Mouse (Mus musculus) thymus, postnatal 10 days (tissue): ENCODE measurements around the gene Rad9b.

Experiments
- DNase-seq, 2 experiments: peaks; one replicate each; pipeline ENCODE4 v3.0.0; 2021; ENCODE audit warnings: low spot score in 2 of 2

Gene Rad9b

GRCm38 (mm10) chr5:122353807-122354491 is at the start of gene Rad9b, which contains the start of gene Vps29:
TSS of gene Rad9b (minus strand) at chr5:122354233.
TSS of gene Vps29 (plus strand) at chr5:122354369.
- peak; percentile 98 to 99 for DNase-seq

GRCm38 (mm10) chr5:122403362-122403761 is 49.3 kb upstream of the Rad9b start:
- DNase-seq, result no peak

GRCm38 (mm10) chr5:122402772-122403171 is 48.7 kb upstream of the Rad9b start:
- DNase-seq, result no peak

GRCm38 (mm10) chr5:122402160-122402559 is 48.1 kb upstream of the Rad9b start:
- DNase-seq, result no peak

GRCm38 (mm10) chr5:122401303-122401640 is 47.2 kb upstream of the Rad9b start:
- peak; percentile 51 to 81 for DNase-seq

GRCm38 (mm10) chr5:122400628-122401302 is 46.7 kb upstream of the Rad9b start:
- DNase-seq, result no peak

GRCm38 (mm10) chr5:122399871-122400270 is 45.8 kb upstream of the Rad9b start:
- no peak for DNase-seq

GRCm38 (mm10) chr5:122397495-122397894 is 43.5 kb upstream of the Rad9b start:
- no peak for DNase-seq

- DNase-seq, result no peak
Observed at GRCm38 (mm10) chr5:122396791-122397190, 42.8 kb upstream of the Rad9b start.

- DNase-seq, result peak; percentile 61 to 84
Observed at GRCm38 (mm10) chr5:122393887-122394286, 39.9 kb upstream of the Rad9b start.

GRCm38 (mm10) chr5:122392227-122393004 is 38.4 kb upstream of the Rad9b start:
- no peak for DNase-seq

GRCm38 (mm10) chr5:122391786-122392180 is 37.8 kb upstream of the Rad9b start, which contains the start of gene Arpc3:
TSS of gene Arpc3 (plus strand) at chr5:122391878.
- peak; percentile 81 to 93 for DNase-seq

- DNase-seq, result no peak
Observed at GRCm38 (mm10) chr5:122391178-122391785, 37.2 kb upstream of the Rad9b start.

- no peak for DNase-seq
Observed at GRCm38 (mm10) chr5:122390671-122391070, 36.6 kb upstream of the Rad9b start.

- DNase-seq, result no peak
Observed at GRCm38 (mm10) chr5:122390006-122390405, 36.0 kb upstream of the Rad9b start.

GRCm38 (mm10) chr5:122379374-122380155 is 25.5 kb upstream of the Rad9b start:
- DNase-seq, result peak; percentile 41 to 79

- no peak for DNase-seq
Observed at GRCm38 (mm10) chr5:122378171-122378570, 24.1 kb upstream of the Rad9b start.

GRCm38 (mm10) chr5:122377101-122377833 is 23.2 kb upstream of the Rad9b start:
- DNase-seq, result no peak

GRCm38 (mm10) chr5:122372878-122373277 is 18.8 kb upstream of the Rad9b start:
- no peak for DNase-seq

GRCm38 (mm10) chr5:122372192-122372769 is 18.2 kb upstream of the Rad9b start, which contains the start of gene Fam216a:
TSS of gene Fam216a (minus strand) at chr5:122372364.
- peak; percentile 99 for DNase-seq
